Mouse (Mus musculus) liver, embryonic 16.5 days (tissue): Measurements from ENCODE around the gene Sorbs2. TPM values are rescaled to one million over a fixed set of nuclear protein-coding genes. Genes with fewer than 3 reads are reported as not detected.

Experiments
- ATAC-seq: fragments of 200-750 bp; cut with Nextera tagmentation; 2 replicates; pipeline ENCODE4 v1.8.0; 2017; ENCODE audit warnings: low read depth, mild to moderate bottlenecking, moderate number of reproducible peaks, moderate library complexity
- H3K27ac ChIP-seq: fragments of 300-500 bp; sonication (generic); 2 replicates; pipeline ENCODE4 v1.5.1; 2014; ENCODE audit warnings: mild to moderate bottlenecking, low read length
- H3K27me3 ChIP-seq: fragments of 300-500 bp; sonication (generic); 2 replicates; pipeline ENCODE4 v1.6.1; 2014; ENCODE audit warnings: low read depth, low read length, mixed read lengths; ENCODE audit not compliant: control insufficient read depth, insufficient read depth
- H3K36me3 ChIP-seq: fragments of 300-500 bp; sonication (generic); 2 replicates; pipeline ENCODE4 v1.6.1; 2014; ENCODE audit warnings: mild to moderate bottlenecking; ENCODE audit not compliant: control insufficient read depth, insufficient read depth
- H3K4me1 ChIP-seq: fragments of 300-500 bp; sonication (generic); 2 replicates; pipeline ENCODE4 v1.6.1; 2014; ENCODE audit warnings: low read depth, low read length, mixed read lengths; ENCODE audit not compliant: control insufficient read depth
- H3K4me2 ChIP-seq: fragments of 300-500 bp; sonication (generic); 2 replicates; pipeline ENCODE4 v1.6.1; 2014; ENCODE audit warnings: low read depth, low read length, mixed read lengths
- H3K4me3 ChIP-seq: fragments of 300-500 bp; sonication (generic); 2 replicates; pipeline ENCODE4 v1.5.1; 2014; ENCODE audit warnings: low read depth, mild to moderate bottlenecking, low read length
- H3K9ac ChIP-seq: fragments of 300-500 bp; sonication (generic); 2 replicates; pipeline ENCODE4 v1.6.1; 2014; ENCODE audit warnings: low read depth, low read length
- H3K9me3 ChIP-seq: fragments of 300-500 bp; sonication (generic); replicated peaks from 2 replicates; pipeline ENCODE4 v1.6.1; 2016; ENCODE audit warnings: low read length; ENCODE audit not compliant: control insufficient read depth
- WGBS: fragments of 180-500 bp; shearing (Covaris S2); extraction: QIAGEN DNeasy Blood & Tissue Kit; methylation state at CpG from one replicate; pipeline ENCODE4 v1.1.7; 2014; ENCODE audit not compliant: insufficient replicate concordance; 5-methylcytosine and 5-hydroxymethylcytosine counted together
- polyA plus RNA-seq: library from polyadenylated mRNA; unstranded; fragments of >200 nt; fragmentation: Nextera tagmentation; extraction: Ambion mirVana; gene quantifications from 2 replicates; pipeline ENCODE4 v1.2.1, GENCODE M21; 2015

Sorbs2 gene
- polyA plus RNA-seq, 1 experiment from 2014 or later, result 13.7 TPM

DNA sequence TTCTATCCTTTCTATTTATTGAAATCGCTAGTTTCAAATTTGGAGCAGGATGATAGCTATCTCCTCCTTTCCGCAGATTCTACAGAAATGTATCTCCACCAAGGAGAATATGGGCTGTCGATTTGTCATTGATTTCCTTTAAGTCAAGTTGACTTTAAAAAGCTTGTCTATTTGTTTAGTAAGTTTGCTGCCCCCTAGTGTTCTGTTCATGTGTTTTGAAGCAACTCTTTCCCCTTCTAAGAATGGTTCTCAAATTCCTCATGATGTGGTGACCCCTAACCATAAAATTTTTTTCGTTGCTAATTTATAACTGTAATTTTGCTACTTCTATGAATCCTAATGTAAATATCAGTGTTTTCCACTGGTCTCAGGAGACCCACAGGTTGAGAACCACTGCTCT lies 273.0 kb downstream of the Sorbs2 start:
- H3K27ac ChIP-seq, result no peak overlapping the region
- 32% methylated on average over 4 of the region's 4 CpGs for WGBS
- ATAC-seq, result no peak
- H3K9ac ChIP-seq, result no peak overlapping the region
- H3K4me3 ChIP-seq, result no peak overlapping the region
- H3K27me3 ChIP-seq, result no peaks in the 10 kb centered on the region
- no peaks in the 10 kb centered on the region for H3K9me3 ChIP-seq
- H3K4me2 ChIP-seq, result no peak overlapping the region
- no peaks in the 10 kb centered on the region for H3K36me3 ChIP-seq
- no peaks in the 10 kb centered on the region for H3K4me1 ChIP-seq

- no peak for ATAC-seq
- WGBS, result 61% methylated on average over 3 of the region's 3 CpGs
- no peaks in the 10 kb centered on the region for H3K9me3 ChIP-seq
These were observed 281.0 kb downstream of the Sorbs2 start for GRCm38 (mm10) chr8:45788610-45789009.

DNA sequence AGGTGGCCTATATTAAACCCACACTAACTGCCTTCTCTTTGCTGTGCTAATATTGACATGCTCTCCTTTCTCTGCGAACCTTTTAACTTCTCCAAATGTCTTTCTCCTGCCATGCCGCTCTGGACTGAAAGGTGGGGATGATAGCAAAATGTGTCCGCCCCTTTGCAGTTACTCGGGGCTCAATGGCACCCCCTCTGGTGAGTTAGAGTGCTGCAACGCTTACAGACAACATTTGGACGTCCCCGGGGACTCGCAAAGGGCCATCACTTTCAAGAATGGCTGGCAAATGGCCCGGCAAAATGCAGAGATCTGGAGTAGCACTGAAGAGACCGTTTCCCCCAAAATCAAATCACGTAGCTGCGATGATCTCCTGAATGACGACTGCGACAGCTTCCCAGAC lies 287.3 kb downstream of the Sorbs2 start:
- no peaks in the 10 kb centered on the region for H3K4me1 ChIP-seq
- no peaks in the 10 kb centered on the region for H3K36me3 ChIP-seq
- H3K4me3 ChIP-seq, result no peak overlapping the region
- H3K9me3 ChIP-seq, result no peaks in the 10 kb centered on the region
- no peak overlapping the region for H3K4me2 ChIP-seq
- ATAC-seq, result no peak
- no peak overlapping the region for H3K27ac ChIP-seq
- no peaks in the 10 kb centered on the region for H3K27me3 ChIP-seq
- no peak overlapping the region for H3K9ac ChIP-seq
- WGBS, result 69% methylated on average over 14 of the region's 14 CpGs

More at GRCm38 (mm10) chr8:45788610-45789009, 281.0 kb downstream of the Sorbs2 start:
- no peaks in the 10 kb centered on the region for H3K27me3 ChIP-seq
- H3K4me2 ChIP-seq, result no peak overlapping the region
- H3K36me3 ChIP-seq, result no peaks in the 10 kb centered on the region
- H3K27ac ChIP-seq, result no peak overlapping the region
- no peak overlapping the region for H3K4me3 ChIP-seq
- H3K4me1 ChIP-seq, result no peaks in the 10 kb centered on the region
- H3K9ac ChIP-seq, result no peak overlapping the region

DNA sequence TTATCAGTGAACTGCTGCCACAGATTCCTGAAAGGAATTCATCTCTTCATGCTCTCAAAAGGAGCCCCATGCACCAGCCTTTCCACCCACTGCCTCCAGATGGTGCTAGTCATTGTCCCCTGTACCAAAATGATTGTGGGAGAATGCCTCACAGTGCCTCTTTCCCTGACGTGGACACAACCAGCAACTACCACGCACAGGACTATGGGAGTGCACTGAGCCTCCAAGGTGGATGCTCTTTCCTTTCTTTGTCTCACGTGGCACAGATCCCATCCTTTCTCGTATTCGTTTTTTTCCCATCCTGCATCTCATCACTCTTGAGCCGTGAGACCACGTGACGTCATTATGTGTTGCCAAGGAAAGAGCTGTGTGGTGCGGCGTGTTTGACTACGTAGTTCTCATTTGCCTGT lies 288.7 kb downstream of the Sorbs2 start:
- no peak for ATAC-seq
- no peak overlapping the region for H3K4me3 ChIP-seq
- no peak overlapping the region for H3K4me2 ChIP-seq
- H3K27me3 ChIP-seq, result no peaks in the 10 kb centered on the region
- H3K4me1 ChIP-seq, result no peaks in the 10 kb centered on the region
- H3K9me3 ChIP-seq, result no peaks in the 10 kb centered on the region
- H3K27ac ChIP-seq, result no peak overlapping the region
- no peak overlapping the region for H3K9ac ChIP-seq
- no peaks in the 10 kb centered on the region for H3K36me3 ChIP-seq
- 50% methylated on average over 11 of the region's 11 CpGs for WGBS

DNA sequence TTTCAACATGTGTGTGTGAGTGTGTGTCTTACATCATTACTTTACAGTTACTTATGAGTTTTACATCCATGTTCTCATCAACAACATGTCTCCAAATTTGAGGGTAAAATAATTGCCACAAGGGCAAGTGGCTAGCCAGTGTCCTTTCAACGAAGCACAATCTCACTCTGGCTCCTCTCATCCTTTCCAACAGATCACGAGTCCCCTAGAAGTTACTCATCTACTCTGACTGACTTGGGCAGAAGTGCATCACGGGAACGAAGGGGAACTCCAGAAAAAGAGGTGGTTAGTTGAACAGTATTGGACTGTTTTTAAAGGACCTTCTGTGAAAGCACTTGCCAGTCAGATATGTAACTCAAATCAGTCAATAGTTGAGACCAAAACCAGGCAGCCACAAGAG lies 291.9 kb downstream of the Sorbs2 start:
- no peak for ATAC-seq
- no peaks in the 10 kb centered on the region for H3K27me3 ChIP-seq
- no peaks in the 10 kb centered on the region for H3K4me1 ChIP-seq
- H3K4me2 ChIP-seq, result no peak overlapping the region
- H3K9me3 ChIP-seq, result no peaks in the 10 kb centered on the region
- 59% methylated on average over 4 of the region's 4 CpGs for WGBS
- H3K27ac ChIP-seq, result no peak overlapping the region
- H3K9ac ChIP-seq, result no peak overlapping the region
- no peaks in the 10 kb centered on the region for H3K36me3 ChIP-seq
- no peak overlapping the region for H3K4me3 ChIP-seq

- H3K4me3 ChIP-seq, result no peak overlapping the region
- H3K27me3 ChIP-seq, result no peaks in the 10 kb centered on the region
- no peak for ATAC-seq
- no peaks in the 10 kb centered on the region for H3K4me1 ChIP-seq
- WGBS, result 68% methylated on average over 6 of the region's 6 CpGs
- H3K4me2 ChIP-seq, result no peak overlapping the region
- no peak overlapping the region for H3K27ac ChIP-seq
- H3K9ac ChIP-seq, result no peak overlapping the region
- no peaks in the 10 kb centered on the region for H3K36me3 ChIP-seq
- no peaks in the 10 kb centered on the region for H3K9me3 ChIP-seq
These were observed 301.0 kb downstream of the Sorbs2 start for GRCm38 (mm10) chr8:45808597-45808996.

DNA sequence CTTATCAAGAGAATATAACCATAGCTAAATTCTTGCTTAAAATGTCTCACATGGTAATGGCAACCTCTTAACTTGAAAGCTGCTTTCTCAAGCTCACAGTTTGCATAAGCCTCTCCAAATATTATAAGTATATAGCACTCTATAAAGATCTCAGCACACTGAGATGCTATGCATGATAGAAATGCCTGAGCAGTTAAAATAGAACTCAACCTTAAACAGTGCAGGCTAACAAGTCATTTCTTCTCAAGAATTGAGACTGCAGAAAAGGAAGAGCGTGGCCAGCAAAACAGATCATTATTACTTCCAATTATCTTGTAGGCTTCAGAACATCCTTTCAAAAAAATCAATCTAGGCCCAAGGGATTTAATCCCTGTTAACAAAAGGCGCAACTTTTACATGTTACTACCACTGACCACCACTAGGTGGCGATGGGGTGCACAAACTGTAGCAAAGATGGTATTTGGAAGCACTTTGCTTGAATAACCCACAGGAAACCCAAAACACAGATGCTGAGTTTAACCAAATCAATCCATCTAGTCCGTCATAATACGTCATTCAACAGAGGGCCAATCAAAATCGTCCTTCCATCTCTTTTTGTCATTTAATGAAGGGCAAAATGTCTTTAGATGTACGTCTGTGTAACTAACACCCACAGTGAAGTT lies 309.3 kb downstream of the Sorbs2 start:
- H3K36me3 ChIP-seq, result no peaks in the 10 kb centered on the region
- WGBS, result 20% methylated on average over 7 of the region's 7 CpGs
- no peak overlapping the region for H3K4me3 ChIP-seq
- H3K9ac ChIP-seq, result no peak overlapping the region
- no peaks in the 10 kb centered on the region for H3K4me1 ChIP-seq
- H3K27ac ChIP-seq, result no peak overlapping the region
- ATAC-seq, result no peak
- H3K27me3 ChIP-seq, result no peaks in the 10 kb centered on the region
- no peaks in the 10 kb centered on the region for H3K9me3 ChIP-seq
- H3K4me2 ChIP-seq, result no peak overlapping the region

GRCm38 (mm10) chr8:45821650-45822049 lies 314.1 kb downstream of the Sorbs2 start:
- Histone ChIP-seq H3K27ac (no peak overlapping the region), H3K4me3 (no peak overlapping the region), H3K9me3 (no peaks in the 10 kb centered on the region), H3K36me3 (no peaks in the 10 kb centered on the region), H3K9ac (no peak overlapping the region), H3K27me3 (no peaks in the 10 kb centered on the region), H3K4me2 (no peak overlapping the region), H3K4me1 (no peaks in the 10 kb centered on the region)
- no peak for ATAC-seq
- 50% methylated on average over 5 of the region's 5 CpGs for WGBS

DNA sequence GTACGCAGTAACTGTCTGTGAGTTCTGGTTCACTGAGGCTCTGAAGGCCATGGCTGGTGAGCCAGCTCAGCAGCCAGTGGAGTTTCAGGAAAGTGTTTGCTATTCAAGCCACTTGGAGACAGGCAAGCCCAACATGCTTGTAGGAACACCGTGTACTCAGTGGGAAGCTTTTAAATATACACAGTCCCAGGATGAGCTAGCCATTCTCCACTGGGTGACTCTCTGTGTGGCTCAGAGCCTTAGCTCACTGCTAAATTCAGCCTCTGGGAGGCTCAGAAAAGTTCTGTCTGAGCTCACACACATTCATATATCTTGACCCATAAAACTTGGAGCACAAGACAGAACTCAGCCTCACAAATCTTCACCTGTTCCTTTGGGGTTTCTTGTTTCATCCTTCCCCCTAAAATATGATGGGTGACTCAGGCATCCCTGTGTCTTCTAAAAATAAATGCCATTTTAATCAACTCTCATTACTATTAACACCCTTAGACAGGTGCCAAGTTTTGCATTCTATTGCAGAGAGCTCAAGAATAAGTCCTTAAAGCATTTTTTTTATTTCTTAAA lies 322.5 kb downstream of the Sorbs2 start:
- Histone ChIP-seq H3K4me1 (no peaks in the 10 kb centered on the region), H3K4me3 (no peak overlapping the region), H3K9me3 (no peaks in the 10 kb centered on the region), H3K27me3 (no peaks in the 10 kb centered on the region), H3K36me3 (no peaks in the 10 kb centered on the region), H3K4me2 (no peak overlapping the region), H3K27ac (no peak overlapping the region), H3K9ac (no peak overlapping the region)
- no peak for ATAC-seq
- WGBS, result 68% methylated on average over 2 of the region's 2 CpGs
